Mouse (Mus musculus) intestine, embryonic 14.5 days (tissue): ENCODE measurements around the gene Gata2. TPM values are rescaled to one million over a fixed set of nuclear protein-coding genes. Genes with fewer than 3 reads are reported as not detected.

Experiments used
- ATAC-seq: fragments of 200-750 bp; cut with Nextera tagmentation; replicated peaks from 2 replicates; pipeline ENCODE4 v1.8.0; 2017; ENCODE audit warnings: low read depth, moderate number of reproducible peaks, moderate TSS enrichment, moderate library complexity; ENCODE audit not compliant: low FRiP score, low TSS enrichment
- DNase-seq: peaks from one replicate; pipeline ENCODE4 v3.0.0-alpha.2; 2018; ENCODE audit warnings: low spot score
- H3K27ac ChIP-seq: fragments of 300-500 bp; sonication (generic); 2 replicates; pipeline ENCODE4 v1.5.1; 2014; ENCODE audit warnings: low read depth, mild to moderate bottlenecking, control low read depth
- H3K27me3 ChIP-seq: fragments of 300-500 bp; sonication (generic); replicated peaks from 2 replicates; pipeline ENCODE4 v1.6.1; 2014; ENCODE audit warnings: low read length, control low read depth; ENCODE audit not compliant: control insufficient read depth, insufficient read depth
- H3K36me3 ChIP-seq: fragments of 300-500 bp; sonication (generic); 2 replicates; pipeline ENCODE4 v1.6.1; 2014; ENCODE audit warnings: low read length, control low read depth; ENCODE audit not compliant: control insufficient read depth, insufficient read depth
- H3K4me1 ChIP-seq: fragments of 300-500 bp; sonication (generic); replicated peaks from 2 replicates; pipeline ENCODE4 v1.6.1; 2014; ENCODE audit warnings: low read length, control low read depth, mixed read lengths; ENCODE audit not compliant: control insufficient read depth, insufficient read depth
- H3K4me2 ChIP-seq: fragments of 300-500 bp; sonication (generic); 2 replicates; pipeline ENCODE4 v1.6.1; 2014; ENCODE audit warnings: low read length
- H3K4me3 ChIP-seq: fragments of 300-500 bp; sonication (generic); 2 replicates; pipeline ENCODE4 v1.5.1; 2014; ENCODE audit warnings: low read depth, low read length, control low read depth, mixed read lengths
- H3K9ac ChIP-seq: fragments of 300-500 bp; sonication (generic); 2 replicates; pipeline ENCODE4 v1.6.1; 2014; ENCODE audit warnings: mild to moderate bottlenecking, low read length
- H3K9me3 ChIP-seq: fragments of 300-500 bp; sonication (generic); 2 replicates; pipeline ENCODE4 v1.6.1; 2016; ENCODE audit warnings: low read length, control low read depth; ENCODE audit not compliant: control insufficient read depth
- WGBS: fragments of 180-500 bp; shearing (Covaris S2); extraction: QIAGEN DNeasy Blood & Tissue Kit; methylation state at CpG from one replicate; pipeline ENCODE4 v1.1.7; 2014; 5-methylcytosine and 5-hydroxymethylcytosine counted together
- polyA plus RNA-seq: library from polyadenylated mRNA; unstranded; fragments of >200 nt; fragmentation: Nextera tagmentation; extraction: Ambion mirVana; gene quantifications from 2 replicates; pipeline ENCODE4 v1.2.1, GENCODE M21; 2014

Gata2 gene
- polyA plus RNA-seq, 1 experiment from 2014 or later = 4.7 TPM

- H3K9ac ChIP-seq = no peak overlapping the region
- no peaks in the 10 kb centered on the region for H3K9me3 ChIP-seq
- peak; percentile 81 for DNase-seq
- H3K4me1 ChIP-seq = peaks cover 29% of the 10 kb centered on the region
- H3K4me2 ChIP-seq = peak overlapping the region; percentile 61
- H3K27me3 ChIP-seq = peaks cover 100% of the 10 kb centered on the region
- peak; percentile 52 for ATAC-seq
- H3K4me3 ChIP-seq = peak overlapping the region; percentile 33
- H3K36me3 ChIP-seq = no peaks in the 10 kb centered on the region
- under 1% methylated on average over 54 of the region's 62 CpGs for WGBS
- H3K27ac ChIP-seq = no peak overlapping the region
Measured at GRCm38 (mm10) chr6:88198070-88198940, 4.6 kb downstream of the Gata2 start.

- Histone ChIP-seq H3K4me1 (peaks cover 24% of the 10 kb centered on the region), H3K27ac (no peak overlapping the region), H3K4me2 (peak overlapping the region; percentile 61), H3K4me3 (peak overlapping the region; percentile 33), H3K36me3 (no peaks in the 10 kb centered on the region), H3K27me3 (peaks cover 100% of the 10 kb centered on the region), H3K9me3 (no peaks in the 10 kb centered on the region), H3K9ac (no peak overlapping the region)
- WGBS = 1% methylated on average over 39 of the region's 39 CpGs
- DNase-seq (peak; percentile 80), ATAC-seq (no peak)
Measured at GRCm38 (mm10) chr6:88199001-88199717, 5.5 kb downstream of the Gata2 start.

GRCm38 (mm10) chr6:88199718-88200692 lies 6.3 kb downstream of the Gata2 start:
- no peak overlapping the region for H3K27ac ChIP-seq
- DNase-seq = peak; percentile 68

GRCm38 (mm10) chr6:88200693-88201609 lies 7.3 kb downstream of the Gata2 start:
- 17% methylated on average over 20 of the region's 20 CpGs for WGBS
- peaks cover 100% of the 10 kb centered on the region for H3K27me3 ChIP-seq
- no peaks in the 10 kb centered on the region for H3K9me3 ChIP-seq
- DNase-seq = peak; percentile 70
- peaks cover 22% of the 10 kb centered on the region for H3K4me1 ChIP-seq
- no peak overlapping the region for H3K9ac ChIP-seq
- no peaks in the 10 kb centered on the region for H3K36me3 ChIP-seq
- H3K27ac ChIP-seq = no peak overlapping the region
- H3K4me3 ChIP-seq = peak overlapping the region; percentile 1; the same call in 1 of the 2 replicates
- ATAC-seq = no peak
- H3K4me2 ChIP-seq = no peak overlapping the region

More at GRCm38 (mm10) chr6:88199718-88200692, 6.3 kb downstream of the Gata2 start:
- H3K9ac ChIP-seq = no peak overlapping the region
- WGBS = 5% methylated on average over 50 of the region's 50 CpGs
- no peaks in the 10 kb centered on the region for H3K9me3 ChIP-seq
- H3K4me2 ChIP-seq = peak overlapping the region; percentile 61
- no peak for ATAC-seq
- H3K36me3 ChIP-seq = no peaks in the 10 kb centered on the region
- peak overlapping the region; percentile 33 for H3K4me3 ChIP-seq
- H3K4me1 ChIP-seq = peaks cover 22% of the 10 kb centered on the region
- H3K27me3 ChIP-seq = peaks cover 100% of the 10 kb centered on the region

GRCm38 (mm10) chr6:88201926-88202700 lies 8.4 kb downstream of the Gata2 start:
- no peak for ATAC-seq
- DNase-seq = peak; percentile 69
- 16% methylated on average over 15 of the region's 15 CpGs for WGBS
- H3K27me3 ChIP-seq = peaks cover 100% of the 10 kb centered on the region
- no peak overlapping the region for H3K4me2 ChIP-seq
- no peak overlapping the region for H3K4me3 ChIP-seq
- H3K4me1 ChIP-seq = peaks cover 14% of the 10 kb centered on the region
- H3K36me3 ChIP-seq = no peaks in the 10 kb centered on the region
- no peaks in the 10 kb centered on the region for H3K9me3 ChIP-seq
- no peak overlapping the region for H3K9ac ChIP-seq
- H3K27ac ChIP-seq = no peak overlapping the region

GRCm38 (mm10) chr6:88202921-88203690 lies 9.4 kb downstream of the Gata2 start:
- no peaks in the 10 kb centered on the region for H3K36me3 ChIP-seq
- DNase-seq = peak; percentile 66
- H3K9me3 ChIP-seq = no peaks in the 10 kb centered on the region
- H3K27me3 ChIP-seq = peaks cover 95% of the 10 kb centered on the region
- ATAC-seq = 0 out of 2 replicates have a peak, but pooled peaks have one; percentile 37
- peak overlapping the region; percentile 7; the same call in 1 of the 2 replicates for H3K4me2 ChIP-seq
- H3K27ac ChIP-seq = 0 out of 2 replicates have a peak overlapping the region, but pooled peaks have one; percentile 18
- peaks cover 9% of the 10 kb centered on the region for H3K4me1 ChIP-seq
- no peak overlapping the region for H3K4me3 ChIP-seq
- H3K9ac ChIP-seq = no peak overlapping the region
- WGBS = 3% methylated on average over 24 of the region's 24 CpGs
